Mouse (Mus musculus) neutrophil, adult 5-6 weeks (primary cell): ENCODE results near the gene Dhh. TPM values are rescaled to one million over a fixed set of nuclear protein-coding genes. Genes with fewer than 3 reads are reported as not detected.
"Not testable (repeated sequence)": the region's sequence is repeated elsewhere in the genome, so short reads cannot be mapped to it uniquely, and the experiment has no call there.

Experiments
- ATAC-seq: fragments of 151-379, 151-347 bp; 2 replicates; pipeline ENCODE4 v1.8.0; 2017; ENCODE audit warnings: mild to moderate bottlenecking, moderate TSS enrichment; ENCODE audit not compliant: insufficient number of reproducible peaks, poor library complexity, low FRiP score, severe bottlenecking; ENCODE audit errors: extremely low read depth
- total RNA-seq: library from RNA; stranded (forward); fragments of 200-1000 nt; gene quantifications from 2 replicates; pipeline ENCODE4 v1.2.3, GENCODE M21; 2017

Dhh gene
- total RNA-seq: 0.70 TPM in 1 of 2 replicates, not detected in the other

DNA sequence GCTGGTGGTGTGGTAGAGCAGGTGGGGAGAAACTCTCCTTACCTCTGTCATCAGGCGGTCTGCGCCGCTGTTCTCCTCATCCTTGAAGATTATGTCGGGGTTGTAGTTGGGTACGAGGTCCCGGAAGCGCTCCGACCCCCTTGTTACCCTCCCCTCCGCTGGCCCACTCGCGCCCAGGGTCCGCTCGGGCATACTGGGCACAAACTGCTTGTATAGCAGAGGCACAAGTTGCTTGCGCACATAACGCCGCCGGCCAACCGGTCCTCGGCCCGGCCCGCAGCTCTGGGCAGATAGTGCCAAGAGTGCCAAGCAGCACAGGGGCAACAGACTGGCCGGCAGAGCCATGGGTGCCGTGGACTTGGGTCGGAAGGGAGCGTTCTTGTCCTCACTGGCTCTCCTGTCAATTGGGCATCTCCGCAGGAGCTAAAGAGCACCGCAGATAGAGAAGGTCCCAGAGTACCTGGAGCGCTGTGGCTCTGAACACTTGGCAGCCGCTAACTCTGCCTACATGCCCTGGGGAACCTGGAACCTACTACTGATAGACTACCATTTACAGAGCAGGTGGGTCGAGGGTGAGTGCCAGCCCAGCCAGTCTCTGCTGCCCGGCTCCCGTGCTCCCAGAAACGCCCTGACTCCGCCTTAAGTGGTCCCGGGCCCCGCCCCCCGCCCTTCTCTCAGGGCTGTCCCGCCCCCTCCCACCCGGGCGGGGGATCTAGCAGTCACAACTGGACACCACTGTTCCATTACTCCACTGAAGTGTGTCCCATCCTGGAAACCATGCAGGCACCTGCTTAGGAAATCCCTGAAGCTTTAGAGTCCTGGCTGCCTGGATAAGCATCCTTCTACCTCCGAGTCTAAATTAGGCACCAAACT lies at the start of gene Dhh:
TSS of gene Dhh (minus strand) at position 613 of the 873 bp plus-strand sequence.
- no peak for ATAC-seq

DNA sequence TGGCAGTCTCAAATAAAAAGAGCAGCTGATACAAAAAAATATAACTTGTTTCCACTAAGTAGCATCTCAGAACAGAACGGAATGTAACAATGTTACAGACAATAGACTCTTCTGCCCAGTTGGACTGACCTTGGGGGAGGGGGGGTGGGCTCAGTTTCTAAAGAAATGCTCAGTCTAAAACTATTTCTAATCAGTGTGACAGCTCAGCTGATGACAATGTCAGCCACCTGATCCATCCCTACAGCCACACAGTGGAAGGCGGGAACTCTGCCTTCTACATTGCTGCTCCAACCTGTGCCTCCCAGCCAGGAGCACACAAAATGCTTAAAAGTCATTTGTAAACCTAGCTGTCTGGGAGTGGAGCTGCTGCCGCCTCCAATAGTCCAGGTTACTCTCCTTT lies 49.5 kb upstream of the Dhh start:
- no peak for ATAC-seq

DNA sequence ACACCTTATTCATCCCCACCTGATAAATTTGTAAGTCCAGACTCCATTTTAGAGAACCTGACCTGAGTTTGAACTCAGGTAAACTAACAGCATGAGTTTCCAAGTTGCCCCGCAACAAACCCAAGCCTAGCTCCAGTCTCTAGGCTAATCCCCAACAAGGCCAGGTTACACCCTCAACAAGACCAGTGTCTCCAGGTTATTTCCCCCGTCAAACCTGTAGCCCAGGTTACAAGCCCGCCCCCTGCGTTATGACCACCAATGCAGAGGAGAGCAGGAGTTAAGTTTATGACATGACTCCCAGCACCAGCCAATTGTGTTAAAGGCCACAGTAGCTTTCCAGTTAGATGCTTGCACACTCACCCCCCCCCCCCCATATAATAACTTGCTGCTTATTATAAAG lies 44.8 kb upstream of the Dhh start:
- ATAC-seq: no peak

DNA sequence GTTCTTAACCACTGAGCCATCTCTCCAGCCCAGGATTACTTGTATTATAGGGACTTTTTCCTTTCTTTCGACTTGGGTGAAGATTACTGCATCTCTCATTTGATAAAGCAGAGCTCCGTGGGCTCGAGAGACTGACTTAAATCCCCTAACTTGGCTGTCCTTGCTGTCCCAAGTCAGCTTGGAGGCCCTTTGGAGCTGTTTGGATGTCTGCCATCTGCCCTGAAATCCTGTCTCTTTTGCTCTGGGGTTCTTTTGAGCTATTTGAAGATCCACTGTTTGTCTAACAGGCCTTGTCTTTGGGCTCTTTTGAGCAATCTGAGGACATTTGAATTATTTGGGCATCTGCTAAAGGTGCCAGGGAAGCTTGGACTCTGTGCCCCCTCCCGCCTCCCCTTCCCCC lies 43.7 kb upstream of the Dhh start:
- no peak for ATAC-seq

DNA sequence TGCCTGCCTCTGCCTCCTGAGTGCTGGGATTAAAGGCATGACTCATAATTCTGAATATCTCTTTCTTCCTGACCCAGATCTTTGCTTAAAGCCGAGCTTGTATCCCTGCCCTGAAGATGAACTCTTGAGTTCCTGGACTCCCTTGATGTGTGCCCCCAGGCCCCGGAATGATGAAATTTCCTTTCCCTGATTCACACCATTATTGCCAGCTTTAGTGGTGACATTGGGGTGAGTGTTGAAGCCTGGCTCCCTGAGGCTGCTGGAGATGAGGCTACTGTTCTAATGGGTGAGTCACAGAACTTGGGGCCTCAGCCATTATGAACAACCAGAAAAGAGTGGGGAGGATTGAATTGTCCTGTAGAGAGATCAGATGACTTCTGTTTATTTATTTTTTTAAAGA lies 43.2 kb upstream of the Dhh start:
- no peak for ATAC-seq

DNA sequence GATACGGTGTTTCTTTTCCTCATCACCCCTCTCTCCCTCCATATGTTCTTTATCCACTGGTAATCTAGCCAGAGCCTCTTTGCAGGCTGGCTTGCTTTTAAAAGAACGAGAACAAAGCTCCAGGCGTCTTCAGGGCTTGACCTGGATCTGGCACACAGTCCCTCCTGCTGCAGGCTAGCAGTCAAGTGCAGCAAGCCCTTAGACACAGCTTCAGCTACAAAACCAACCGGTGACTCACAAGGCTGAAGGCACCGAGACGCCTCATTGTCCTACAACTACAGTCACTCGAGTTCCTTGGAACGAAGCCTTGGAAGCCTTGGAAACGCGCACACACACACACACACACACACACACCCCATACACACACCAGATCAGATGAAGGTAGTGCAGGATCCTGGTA lies 42.5 kb upstream of the Dhh start:
- no peak for ATAC-seq

DNA sequence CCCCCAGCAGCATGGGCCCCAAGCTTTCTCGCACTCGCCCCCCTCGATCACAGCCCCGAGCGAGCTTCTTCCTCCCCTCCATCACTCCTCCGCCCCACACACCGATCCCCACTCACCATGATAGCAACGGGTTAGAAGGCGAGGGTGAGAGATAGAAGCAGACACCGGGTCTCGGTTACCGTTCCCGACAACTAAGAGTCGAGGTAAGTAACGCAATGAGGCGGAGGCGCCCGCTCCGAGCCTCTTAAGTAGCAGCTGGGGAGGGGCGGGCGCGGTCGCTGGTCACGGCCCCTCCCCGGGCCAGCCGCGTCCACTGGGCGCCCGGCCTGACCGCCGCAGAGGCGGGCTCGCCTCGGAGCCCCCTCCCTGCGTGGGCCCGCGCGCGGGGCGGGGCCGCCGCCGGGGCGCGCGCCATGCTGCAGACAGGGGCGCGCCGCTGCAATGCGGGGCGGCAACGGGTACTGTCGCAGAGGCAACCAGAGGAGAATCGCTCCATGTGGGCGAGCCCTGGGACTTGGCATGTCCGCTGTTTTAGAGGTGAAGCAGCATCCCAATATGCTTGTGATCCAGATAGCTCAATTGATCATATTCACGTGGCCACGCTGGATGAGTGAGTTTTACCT lies 36.0 kb upstream of the Dhh start, which contains the start of gene Tuba1b:
TSS of gene Tuba1b (minus strand) at position 349 of the 623 bp plus-strand sequence.
- ATAC-seq: peak; percentile 72

DNA sequence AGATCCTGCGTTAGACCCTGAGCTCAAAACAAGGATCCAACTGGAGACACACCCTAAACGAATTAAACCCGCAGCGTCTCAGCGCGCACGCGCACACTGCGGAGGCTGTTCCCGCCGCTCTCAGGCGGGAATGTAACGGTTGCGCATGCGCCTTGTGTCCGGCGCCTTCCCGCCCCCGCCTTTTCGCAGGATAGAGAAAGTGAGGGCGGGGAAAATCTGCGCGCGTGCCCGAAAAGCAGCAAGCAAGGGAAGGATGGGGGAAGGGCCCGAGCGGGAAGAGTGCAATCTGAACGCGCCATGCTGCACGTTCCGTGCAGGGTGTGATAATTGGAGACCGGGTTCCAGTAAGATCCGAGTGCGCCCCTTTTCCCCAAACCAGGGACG lies 35.5 kb upstream of the Dhh start:
- ATAC-seq: peak; percentile 30

DNA sequence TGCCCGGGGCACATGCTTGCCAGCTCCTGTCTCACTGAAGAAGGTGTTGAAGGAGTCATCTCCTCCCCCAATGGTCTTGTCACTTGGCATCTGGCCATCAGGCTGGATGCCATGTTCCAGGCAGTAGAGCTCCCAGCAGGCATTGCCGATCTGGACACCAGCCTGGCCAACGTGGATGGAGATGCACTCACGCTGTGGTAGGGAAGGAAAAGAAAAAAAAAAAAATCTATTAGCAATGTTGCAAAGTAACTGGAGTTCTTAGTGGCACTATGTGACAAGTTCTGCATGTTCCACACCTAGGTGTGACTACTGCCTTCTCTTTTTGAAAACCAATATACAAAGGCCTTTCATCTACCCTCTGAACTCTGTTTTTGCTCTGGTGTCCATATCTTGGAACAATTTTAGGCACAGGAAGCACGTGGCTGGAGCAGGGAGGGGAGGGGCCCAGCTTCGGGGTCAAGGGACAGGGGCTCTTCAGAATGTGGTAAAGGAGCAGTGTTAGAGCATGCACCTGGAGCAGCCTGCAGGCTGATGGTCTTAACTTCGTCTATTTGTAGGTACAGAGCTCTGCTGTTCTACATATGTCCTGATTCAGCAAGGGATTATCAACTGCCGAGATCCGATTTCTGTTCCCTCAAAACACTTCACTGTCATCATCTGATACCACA lies 34.8 kb upstream of the Dhh start:
- ATAC-seq: not testable (repeated sequence)

DNA sequence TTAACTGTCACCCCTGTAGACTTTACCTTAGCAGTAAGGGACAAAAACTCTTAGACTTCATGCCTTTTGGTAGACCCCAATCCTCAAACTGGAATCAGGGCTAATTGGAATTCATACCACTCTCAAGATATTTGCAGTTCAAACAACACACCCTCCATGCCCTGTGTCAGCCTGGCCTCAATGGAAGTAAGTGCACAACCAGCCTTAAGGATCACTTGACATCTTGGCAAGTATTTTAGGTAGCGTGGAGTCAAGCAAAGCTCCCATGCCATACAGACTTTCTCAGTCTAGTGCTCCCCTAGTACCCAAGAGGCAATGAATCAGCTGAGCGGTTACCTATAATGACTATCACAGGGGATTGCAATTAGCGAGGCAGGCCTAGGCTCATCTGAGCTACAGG lies 32.7 kb upstream of the Dhh start:
- ATAC-seq: no peak

DNA sequence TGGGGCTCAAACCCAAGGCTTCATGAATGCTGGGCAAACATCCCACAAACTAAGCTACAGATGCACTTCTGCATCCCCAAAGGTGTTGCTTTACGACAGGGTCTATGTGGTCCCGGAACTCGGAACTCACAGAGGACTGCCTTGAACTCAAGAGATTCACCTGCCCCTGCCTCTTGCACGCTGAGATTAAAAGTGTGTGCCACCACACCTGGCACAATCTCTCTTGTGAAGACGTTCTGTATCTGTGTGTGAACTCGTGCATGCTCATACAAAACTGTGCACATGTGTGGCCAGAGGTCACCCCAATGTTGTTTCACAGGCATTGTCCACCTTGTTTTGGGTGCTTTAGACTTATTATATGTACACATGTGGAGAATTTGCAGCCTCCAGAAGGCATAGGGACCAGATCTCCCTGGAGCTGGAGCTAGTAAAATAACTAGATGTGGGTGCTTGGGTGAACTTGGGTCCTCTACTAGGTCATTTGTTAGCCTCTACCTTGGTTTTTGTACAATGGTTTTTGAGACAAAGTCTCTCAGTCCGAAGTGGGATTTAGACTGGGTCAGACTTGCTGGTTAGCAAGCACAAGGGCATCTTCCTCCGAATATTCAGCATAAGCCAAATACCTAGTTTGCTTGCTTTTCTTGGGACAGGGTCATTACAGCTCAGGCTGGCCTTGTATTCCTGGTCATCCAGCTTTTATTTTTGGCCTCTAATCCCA lies 31.8 kb upstream of the Dhh start:
- ATAC-seq: no peak

DNA sequence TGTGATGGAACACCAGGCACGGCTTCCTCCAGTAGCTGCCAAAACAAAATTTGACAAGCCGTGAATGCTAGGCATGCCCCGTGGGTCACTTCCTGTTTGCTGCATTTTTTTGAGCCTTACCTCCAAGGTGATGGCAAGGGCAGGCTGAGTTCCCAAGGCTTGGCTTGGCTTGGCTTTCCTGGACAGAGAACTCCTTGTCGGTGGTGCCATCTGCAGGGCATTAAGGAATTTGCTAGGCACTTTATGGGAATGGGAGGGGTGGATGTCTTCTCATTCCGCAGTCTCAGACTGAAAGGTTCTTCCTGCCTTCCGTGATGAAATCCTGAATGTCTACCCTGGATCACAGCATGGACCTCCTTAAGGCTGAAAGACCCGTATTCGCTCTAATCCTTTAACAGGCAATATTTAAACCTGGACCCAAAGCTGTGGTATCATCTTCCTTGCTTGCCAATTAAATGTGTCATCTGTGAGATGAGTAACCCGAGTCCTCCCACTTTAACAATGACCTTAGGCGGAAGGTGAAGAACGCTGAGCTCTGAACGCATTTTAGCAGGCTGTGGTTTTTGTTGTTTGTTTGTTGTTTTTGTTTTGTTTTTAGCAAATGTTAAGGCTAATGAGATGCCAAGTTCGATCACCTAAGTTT lies 30.4 kb upstream of the Dhh start:
- peak; percentile 40; the same call in 1 of the 2 replicates for ATAC-seq

DNA sequence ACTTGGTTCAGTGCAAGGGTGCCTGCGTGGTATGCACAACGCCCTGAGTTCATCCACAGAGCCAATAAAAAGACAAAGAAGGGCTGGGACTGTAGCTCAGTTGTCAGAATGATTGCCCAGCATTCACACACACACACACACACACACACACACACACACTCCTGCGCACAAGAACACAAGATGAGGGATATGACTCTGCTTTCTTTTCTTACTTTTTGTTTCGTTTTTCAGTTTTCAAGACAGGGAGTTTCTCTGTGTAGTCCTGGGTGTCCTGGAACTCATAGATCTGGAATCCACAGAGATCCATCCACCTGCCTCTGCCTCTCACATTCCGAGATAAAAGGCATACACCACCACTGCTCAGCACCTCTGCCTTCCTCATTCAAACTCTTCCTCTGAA lies 29.2 kb upstream of the Dhh start:
- no peak for ATAC-seq

DNA sequence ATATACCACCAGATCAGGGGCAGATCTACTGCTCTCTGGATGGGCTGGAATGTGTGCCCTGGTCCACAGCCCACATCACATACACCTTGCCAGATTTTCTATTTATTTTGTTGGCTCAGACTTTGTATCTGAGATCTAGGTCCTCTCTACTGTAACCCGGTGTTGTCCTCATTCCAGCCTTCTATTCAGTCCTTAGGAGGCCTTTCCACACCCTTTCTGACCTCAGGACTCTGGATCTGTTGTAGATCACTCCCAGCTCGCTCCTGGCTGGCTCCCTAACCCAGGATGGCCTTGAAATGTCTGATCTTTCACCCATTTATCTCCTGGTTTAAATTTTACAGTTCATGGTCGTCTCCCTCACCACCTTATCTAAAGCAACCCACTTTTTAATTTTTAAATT lies 26.3 kb upstream of the Dhh start:
- ATAC-seq: no peak

DNA sequence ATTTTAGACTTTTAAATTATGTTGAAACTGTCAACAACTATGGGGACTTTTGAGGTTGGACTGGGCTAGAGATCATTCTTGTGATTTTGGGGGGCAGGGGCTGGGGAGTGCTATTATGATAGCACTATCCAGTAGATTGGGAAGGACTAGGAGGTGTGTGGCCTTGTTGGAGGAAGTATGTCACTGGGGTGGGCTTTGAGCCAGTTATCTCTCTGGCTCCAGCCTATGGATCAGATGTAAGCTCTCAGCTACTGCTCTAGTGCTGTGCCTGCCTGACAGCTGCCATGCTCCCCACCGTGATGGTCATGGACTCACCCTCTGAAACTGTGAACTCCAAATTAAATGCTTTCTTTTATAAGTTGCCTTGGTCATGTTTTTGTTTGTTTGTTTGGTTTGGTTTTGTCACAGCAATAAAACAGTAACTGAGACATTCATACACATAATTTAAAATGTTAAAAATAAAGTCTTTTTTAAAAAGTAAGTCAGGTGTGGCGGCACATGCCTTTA lies 24.7 kb upstream of the Dhh start:
- no peak for ATAC-seq

DNA sequence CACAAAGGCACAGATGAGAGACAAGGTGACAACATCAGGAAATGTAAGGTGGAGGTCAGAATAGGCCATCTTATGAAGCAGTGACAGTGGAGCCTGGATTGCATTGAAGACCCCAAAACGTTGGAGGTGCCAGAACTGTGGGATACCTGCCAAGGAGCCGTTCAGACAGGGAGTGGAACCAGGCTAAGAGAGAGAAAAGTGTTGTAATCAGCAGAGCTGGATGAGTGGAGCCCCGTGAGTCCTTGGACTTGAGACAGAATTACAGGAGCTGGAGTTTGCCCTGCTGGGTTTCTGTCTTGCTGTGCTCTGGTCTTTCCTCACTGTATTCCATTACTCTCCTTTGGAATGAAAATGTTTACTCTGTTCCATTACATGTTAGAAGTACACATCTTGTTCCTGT lies 24.2 kb upstream of the Dhh start:
- no peak for ATAC-seq

DNA sequence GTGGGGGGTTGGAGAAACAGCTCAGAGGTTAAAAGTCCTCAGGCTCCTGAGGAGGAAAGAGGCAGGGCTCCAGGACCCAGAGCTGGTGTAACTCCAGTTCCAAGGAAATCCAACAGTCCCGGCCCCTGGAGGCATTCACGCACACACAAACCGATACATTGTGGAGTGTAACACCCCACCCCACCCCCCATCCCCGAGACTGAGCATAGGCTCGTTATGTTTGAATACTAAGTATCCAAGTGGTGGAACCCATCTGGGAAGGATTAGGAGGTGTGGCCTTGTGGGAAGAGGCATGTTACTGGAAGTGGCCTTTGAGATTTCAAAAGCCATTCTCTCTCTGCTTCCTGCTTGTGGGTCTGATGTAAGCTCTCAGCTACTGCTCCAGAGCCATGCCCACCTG lies 23.2 kb upstream of the Dhh start:
- ATAC-seq: no peak

DNA sequence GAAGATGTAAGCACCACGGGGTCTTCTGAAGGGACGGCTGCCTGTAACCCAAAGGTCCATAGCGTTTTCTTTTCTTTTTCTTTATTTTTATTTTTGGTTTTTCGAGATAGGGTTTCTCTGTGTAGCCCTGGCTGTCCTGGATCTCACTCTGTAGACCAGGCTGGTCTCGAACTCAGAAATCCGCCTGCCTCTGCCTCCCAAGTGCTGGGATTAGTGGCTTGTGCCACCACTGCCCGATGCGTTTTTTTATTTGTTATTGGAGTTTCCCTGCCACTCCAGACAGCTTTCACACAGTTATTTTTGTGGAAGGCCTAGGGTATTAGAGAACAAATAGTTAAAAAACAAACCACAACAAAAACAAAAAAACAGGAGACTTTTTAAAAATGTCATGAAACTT lies 20.2 kb upstream of the Dhh start:
- not testable (repeated sequence) for ATAC-seq
